Mouse (Mus musculus) stomach, embryonic 16.5 days (tissue): ENCODE data around the gene Pax5. TPM values are rescaled to one million over a fixed set of nuclear protein-coding genes. Genes with fewer than 3 reads are reported as not detected.

Source experiments
- ATAC-seq: fragments of 200-750 bp; cut with Nextera tagmentation; 2 replicates; pipeline ENCODE4 v1.8.0; 2017; ENCODE audit warnings: moderate number of reproducible peaks, moderate TSS enrichment; ENCODE audit not compliant: insufficient read depth, low FRiP score
- H3K27ac ChIP-seq: fragments of 300-500 bp; sonication (generic); 2 replicates; pipeline ENCODE4 v1.5.1; 2014; ENCODE audit warnings: low read length
- H3K27me3 ChIP-seq: fragments of 300-500 bp; sonication (generic); 2 replicates; pipeline ENCODE4 v1.6.1; 2014; ENCODE audit warnings: low read length, control low read depth, mixed read lengths; ENCODE audit not compliant: control insufficient read depth, insufficient read depth
- H3K36me3 ChIP-seq: fragments of 300-500 bp; sonication (generic); 2 replicates; pipeline ENCODE4 v1.6.1; 2014; ENCODE audit warnings: low read length; ENCODE audit not compliant: control insufficient read depth, insufficient read depth
- H3K4me1 ChIP-seq: fragments of 300-500 bp; sonication (generic); 2 replicates; pipeline ENCODE4 v1.6.1; 2014; ENCODE audit warnings: low read length, control low read depth, mixed read lengths; ENCODE audit not compliant: control insufficient read depth, insufficient read depth
- H3K4me2 ChIP-seq: fragments of 300-500 bp; sonication (generic); 2 replicates; pipeline ENCODE4 v1.6.1; 2014; ENCODE audit warnings: low read depth, low read length, mixed read lengths
- H3K4me3 ChIP-seq: fragments of 300-500 bp; sonication (generic); replicated peaks from 2 replicates; pipeline ENCODE4 v1.5.1; 2014; ENCODE audit warnings: mild to moderate bottlenecking, low read length
- H3K9ac ChIP-seq: fragments of 300-500 bp; sonication (generic); 2 replicates; pipeline ENCODE4 v1.6.1; 2014; ENCODE audit warnings: low read length
- H3K9me3 ChIP-seq: fragments of 300-500 bp; sonication (generic); replicated peaks from 2 replicates; pipeline ENCODE4 v1.6.1; 2016; ENCODE audit warnings: low read length, control low read depth; ENCODE audit not compliant: control insufficient read depth
- WGBS: fragments of 180-500 bp; shearing (Covaris S2); extraction: QIAGEN DNeasy Blood & Tissue Kit; methylation state at CpG from one replicate; pipeline ENCODE4 v1.1.7; 2014; 5-methylcytosine and 5-hydroxymethylcytosine counted together
- polyA plus RNA-seq: library from polyadenylated mRNA; unstranded; fragments of >200 nt; fragmentation: Nextera tagmentation; extraction: Ambion mirVana; gene quantifications from 2 replicates; pipeline ENCODE4 v1.2.1, GENCODE M21; 2015

Gene Pax5
- polyA plus RNA-seq, 1 experiment from 2014 or later, result 0.03 TPM

GRCm38 (mm10) chr4:44709091-44709695 lies 1.1 kb downstream of the Pax5 start:
- Histone ChIP-seq H3K4me1 (0 out of 2 replicates have a peak, but pooled peaks cover 5% of the 10 kb centered on the region), H3K27ac (no peak overlapping the region), H3K4me3 (no peak overlapping the region), H3K36me3 (no peaks in the 10 kb centered on the region), H3K9me3 (no peaks in the 10 kb centered on the region), H3K27me3 (peaks cover 92% of the 10 kb centered on the region), H3K4me2 (no peak overlapping the region), H3K9ac (no peak overlapping the region)
- ATAC-seq, result no peak

- H3K4me3 ChIP-seq, result no peak overlapping the region
- H3K9ac ChIP-seq, result no peak overlapping the region
- H3K4me2 ChIP-seq, result no peak overlapping the region
- H3K4me1 ChIP-seq, result 0 out of 2 replicates have a peak, but pooled peaks cover 12% of the 10 kb centered on the region
- no peak overlapping the region for H3K27ac ChIP-seq
- H3K9me3 ChIP-seq, result no peaks in the 10 kb centered on the region
- 40% methylated on average over 8 of the region's 8 CpGs for WGBS
- no peaks in the 10 kb centered on the region for H3K36me3 ChIP-seq
- peaks cover 92% of the 10 kb centered on the region for H3K27me3 ChIP-seq
- ATAC-seq, result no peak
Measured at GRCm38 (mm10) chr4:44708311-44708710, 2.0 kb downstream of the Pax5 start.

DNA sequence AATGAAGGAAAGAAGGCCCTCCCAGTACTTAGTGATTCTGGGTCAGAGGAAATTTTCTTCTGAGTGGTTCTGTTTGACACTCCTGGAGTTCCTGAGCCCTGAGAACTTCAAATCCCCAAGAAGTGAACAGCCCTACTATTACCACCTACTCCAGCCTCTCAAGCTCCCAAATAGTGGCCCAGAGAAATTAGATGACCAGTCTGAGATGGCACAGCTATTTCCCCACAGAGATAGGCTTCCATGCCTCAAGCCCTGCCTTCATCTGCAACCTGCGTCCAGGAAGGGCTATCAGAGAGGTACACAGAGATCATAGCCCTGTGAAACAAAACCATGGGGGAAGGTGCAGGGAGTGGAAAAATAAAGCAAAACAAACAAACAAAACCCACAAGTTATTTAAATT lies 3.4 kb downstream of the Pax5 start:
- Histone ChIP-seq H3K27ac (no peak overlapping the region), H3K4me2 (no peak overlapping the region), H3K9me3 (no peaks in the 10 kb centered on the region), H3K4me1 (0 out of 2 replicates have a peak, but pooled peaks cover 13% of the 10 kb centered on the region), H3K36me3 (no peaks in the 10 kb centered on the region), H3K9ac (no peak overlapping the region), H3K4me3 (no peak overlapping the region), H3K27me3 (peaks cover 92% of the 10 kb centered on the region)
- ATAC-seq, result no peak
- WGBS, result 24% methylated on average over 1 of the region's 1 CpGs

GRCm38 (mm10) chr4:44705967-44706366 lies 4.3 kb downstream of the Pax5 start:
- H3K27me3 ChIP-seq, result peaks cover 91% of the 10 kb centered on the region
- no peak for ATAC-seq
- no peaks in the 10 kb centered on the region for H3K9me3 ChIP-seq
- no peak overlapping the region for H3K9ac ChIP-seq
- no peak overlapping the region for H3K27ac ChIP-seq
- WGBS, result 5% methylated on average over 7 of the region's 7 CpGs
- H3K36me3 ChIP-seq, result no peaks in the 10 kb centered on the region
- no peak overlapping the region for H3K4me3 ChIP-seq
- 0 out of 2 replicates have a peak, but pooled peaks cover 13% of the 10 kb centered on the region for H3K4me1 ChIP-seq
- no peak overlapping the region for H3K4me2 ChIP-seq

DNA sequence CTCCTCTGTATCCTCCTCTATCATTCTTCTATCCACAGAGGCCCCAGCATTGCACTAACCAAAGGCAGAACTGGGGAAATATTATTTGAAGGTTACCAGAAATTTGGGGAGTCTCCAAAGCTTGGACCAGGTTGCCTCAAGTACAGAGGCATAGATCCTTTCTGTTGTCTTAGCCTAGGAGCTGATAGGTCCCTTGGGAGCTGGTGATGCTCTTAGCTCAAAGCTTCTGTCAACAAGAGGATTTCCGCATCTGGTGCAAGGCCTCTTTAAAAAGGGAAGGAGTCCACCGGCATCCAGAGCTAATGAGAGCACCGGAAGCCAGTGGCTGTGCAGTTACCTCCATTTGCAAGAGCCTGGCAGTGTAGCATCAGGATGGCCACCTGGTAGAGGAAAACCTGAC lies 5.1 kb downstream of the Pax5 start:
- ATAC-seq, result no peak
- Histone ChIP-seq H3K9ac (no peak overlapping the region), H3K36me3 (no peaks in the 10 kb centered on the region), H3K27me3 (peaks cover 93% of the 10 kb centered on the region), H3K4me3 (no peak overlapping the region), H3K9me3 (no peaks in the 10 kb centered on the region), H3K4me2 (no peak overlapping the region), H3K27ac (no peak overlapping the region), H3K4me1 (0 out of 2 replicates have a peak, but pooled peaks cover 13% of the 10 kb centered on the region)
- 5% methylated on average over 3 of the region's 3 CpGs for WGBS

- no peaks in the 10 kb centered on the region for H3K36me3 ChIP-seq
- H3K4me3 ChIP-seq, result peak overlapping the region; percentile 44
- no peak overlapping the region for H3K9ac ChIP-seq
- peak; percentile 98 for ATAC-seq
- no peaks in the 10 kb centered on the region for H3K9me3 ChIP-seq
- 1% methylated on average over 38 of the region's 38 CpGs for WGBS
- H3K4me2 ChIP-seq, result peak overlapping the region; percentile 71
- H3K4me1 ChIP-seq, result 0 out of 2 replicates have a peak, but pooled peaks cover 13% of the 10 kb centered on the region
- no peak overlapping the region for H3K27ac ChIP-seq
- peaks cover 92% of the 10 kb centered on the region for H3K27me3 ChIP-seq
Measured at GRCm38 (mm10) chr4:44704369-44704745, 5.9 kb downstream of the Pax5 start.

DNA sequence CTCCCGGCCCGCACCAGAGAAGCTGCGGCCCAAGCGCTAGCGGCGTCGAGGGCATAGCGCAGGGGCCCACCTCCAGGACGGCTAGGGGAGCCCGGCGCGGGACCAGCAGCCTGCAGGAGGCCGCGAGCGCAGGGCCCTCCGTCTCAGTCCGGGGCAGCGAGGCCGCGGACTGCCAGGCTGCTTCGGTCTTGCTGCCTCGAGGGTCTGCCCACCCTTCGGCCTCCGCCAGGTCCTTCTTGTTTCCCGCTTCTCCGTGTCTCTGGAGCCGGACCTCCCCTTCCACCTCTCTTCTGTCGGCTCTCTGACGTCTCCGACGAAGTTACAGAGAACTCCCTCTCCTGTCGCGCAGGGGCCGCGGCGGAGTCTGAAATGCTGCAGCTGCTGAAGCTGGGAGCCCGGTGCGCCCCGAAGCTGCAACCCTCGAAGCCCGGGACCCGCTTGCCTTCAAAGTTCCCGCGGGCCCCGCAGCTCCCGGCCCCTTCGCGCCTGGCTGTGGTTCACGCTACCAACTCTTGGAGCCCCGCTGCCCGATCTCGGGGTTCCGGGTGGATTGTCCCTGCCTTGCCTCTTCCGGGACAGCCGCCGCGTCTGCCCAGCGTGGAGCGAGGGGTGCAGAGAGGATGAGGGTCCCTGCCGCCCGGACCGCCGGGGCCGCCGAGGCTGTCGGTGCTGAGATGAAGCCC lies 6.5 kb downstream of the Pax5 start:
- under 1% methylated on average over 66 of the region's 66 CpGs for WGBS
- peak overlapping the region; percentile 71 for H3K4me2 ChIP-seq
- H3K9me3 ChIP-seq, result no peaks in the 10 kb centered on the region
- 0 out of 2 replicates have a peak, but pooled peaks cover 13% of the 10 kb centered on the region for H3K4me1 ChIP-seq
- no peak overlapping the region for H3K9ac ChIP-seq
- ATAC-seq, result no peak
- no peaks in the 10 kb centered on the region for H3K36me3 ChIP-seq
- H3K27ac ChIP-seq, result no peak overlapping the region
- peaks cover 87% of the 10 kb centered on the region for H3K27me3 ChIP-seq
- H3K4me3 ChIP-seq, result peak overlapping the region; percentile 44

DNA sequence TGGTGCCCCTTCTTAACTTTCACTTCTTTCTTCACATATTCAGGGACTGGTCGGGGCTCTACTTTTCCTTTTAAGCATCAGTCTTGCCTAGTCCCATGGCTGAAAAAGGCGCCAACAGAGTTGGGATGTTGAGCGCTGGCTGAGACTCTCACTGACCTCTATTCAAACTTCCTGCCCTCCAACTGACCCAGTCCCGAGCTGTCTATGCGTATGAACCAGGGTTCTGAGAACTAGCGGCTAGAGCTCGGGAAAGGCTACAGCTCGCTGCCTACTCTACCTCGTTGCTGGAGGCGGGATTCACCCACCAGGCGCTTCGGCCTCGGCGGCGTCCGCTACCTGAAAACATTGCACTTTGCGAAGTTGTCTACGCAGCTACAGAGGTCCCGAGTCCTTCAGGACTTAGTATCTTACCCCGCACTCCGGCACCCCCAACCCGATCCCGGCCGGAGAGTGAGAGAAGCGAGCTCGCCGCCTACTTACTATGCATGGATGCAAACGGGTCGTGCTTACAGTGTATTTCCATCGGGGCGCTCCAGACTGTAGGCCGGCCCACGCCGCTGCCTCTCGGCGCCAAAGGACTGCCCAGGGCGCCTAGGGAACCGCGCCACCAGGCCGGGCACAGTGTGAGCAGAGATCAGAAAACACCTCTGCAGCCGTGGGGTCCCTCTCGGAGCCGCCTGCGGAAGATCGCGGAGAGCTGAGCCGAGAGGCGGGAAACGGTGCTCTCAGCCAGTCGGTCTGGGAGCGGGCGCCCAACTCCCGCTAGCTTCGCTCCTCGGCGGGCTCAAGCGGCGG lies 7.2 kb downstream of the Pax5 start:
- Histone ChIP-seq H3K36me3 (no peaks in the 10 kb centered on the region), H3K27ac (no peak overlapping the region), H3K9ac (no peak overlapping the region), H3K4me1 (0 out of 2 replicates have a peak, but pooled peaks cover 13% of the 10 kb centered on the region), H3K9me3 (no peaks in the 10 kb centered on the region), H3K4me2 (peak overlapping the region; percentile 71; the same call in 1 of the 2 replicates), H3K4me3 (peak overlapping the region; percentile 44), H3K27me3 (peaks cover 84% of the 10 kb centered on the region)
- no peak for ATAC-seq
- 1% methylated on average over 58 of the region's 58 CpGs for WGBS
